In the genomic region with DNA sequence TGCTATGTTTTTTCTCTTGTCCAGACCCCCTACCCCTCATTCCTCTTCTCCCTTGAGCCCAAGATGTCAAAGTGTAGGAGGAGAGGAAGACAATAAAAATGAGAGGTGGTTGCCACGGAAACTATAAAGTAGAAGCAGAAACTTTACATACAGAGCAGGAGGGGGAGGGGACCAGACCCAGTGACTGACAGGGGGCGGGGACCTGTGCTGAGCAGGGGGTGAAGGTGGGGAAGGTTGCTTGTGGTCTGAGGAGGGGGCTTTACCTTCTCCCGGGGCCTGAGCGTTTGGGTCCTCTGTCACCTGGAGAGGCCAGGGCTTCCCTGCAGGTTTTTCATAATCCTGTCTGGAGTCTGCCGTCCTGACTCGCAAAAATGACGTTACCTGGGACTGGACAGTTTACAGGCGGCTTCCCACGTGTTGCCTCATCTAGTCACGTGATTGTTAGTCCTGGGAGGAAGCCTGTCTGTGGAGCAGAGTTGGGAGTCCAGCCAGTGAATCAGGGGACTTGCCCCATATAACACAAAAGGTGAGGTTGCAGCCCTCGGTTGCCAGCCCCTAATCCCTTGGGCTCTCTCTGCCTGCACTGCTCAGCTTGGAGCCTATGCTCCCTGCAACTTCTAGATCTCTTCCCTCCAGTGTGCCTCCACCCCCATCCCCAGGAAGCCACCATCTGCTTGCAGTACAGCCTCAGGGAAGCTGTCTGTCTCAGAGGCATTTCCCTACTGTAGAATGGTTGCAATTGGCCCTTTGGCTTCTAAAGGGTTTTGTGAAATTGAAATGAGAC, we compare ENCODE assay signal across 9 mouse cellular contexts. TPM values are rescaled to one million over a fixed set of nuclear protein-coding genes. Genes with fewer than 3 reads are reported as not detected.
DNase-seq lines count a peak whose midpoint lies in the region; ATAC-seq lines count a peak whose summit lies in the region.
"Had no signal": no experiment of that assay in that cellular context is flagged by ENCODE, and none has a peak within 500 bp of the region (broad histone marks: within the 10 kb centered on the region; RNA-seq: fewer than 3 reads in every experiment).

No protein-coding gene starts in this region.

- 13% methylated on average over 11 of the region's 11 CpGs for WGBS in heart, embryonic 11.5 days (ENCODE audit: insufficient replicate concordance)
- WGBS in limb, embryonic 10.5 days = 6% methylated on average over 11 of the region's 11 CpGs

- no peak overlapping the region for H3K4me3 ChIP-seq in heart, embryonic 11.5 days (ENCODE audit: low read depth, low read length)
- H3K4me3 ChIP-seq in limb, embryonic 10.5 days = peak overlapping the region; percentile 31

- peaks cover 90% of the 10 kb centered on the region for H3K4me1 ChIP-seq in heart, embryonic 11.5 days (ENCODE audit: control insufficient read depth, insufficient read depth, low read length)
- H3K4me1 ChIP-seq in limb, embryonic 10.5 days = peaks cover 82% of the 10 kb centered on the region

- H3K9ac ChIP-seq in heart, embryonic 11.5 days (ENCODE audit: low read depth, low read length) = 0 out of 2 replicates have a peak overlapping the region, but pooled peaks have one; percentile 22

- no peaks in the 10 kb centered on the region for H3K27me3 ChIP-seq in heart, embryonic 11.5 days (ENCODE audit: control insufficient read depth, insufficient read depth, low read length)
- no peaks in the 10 kb centered on the region for H3K27me3 ChIP-seq in limb, embryonic 10.5 days (ENCODE audit: low read depth, poor library complexity, severe bottlenecking)
- H3K27me3 ChIP-seq: Patski had no signal

- H3K27ac ChIP-seq in heart, embryonic 11.5 days (ENCODE audit: low read depth, low read length) = peak overlapping the region; percentile 83
- H3K27ac ChIP-seq in limb, embryonic 10.5 days = peak overlapping the region; percentile 51

- no peaks in the 10 kb centered on the region for H3K9me3 ChIP-seq in heart, embryonic 11.5 days (replicated peaks; ENCODE audit: control insufficient read depth, low read length)
- H3K9me3 ChIP-seq in limb, embryonic 10.5 days (replicated peaks) = no peaks in the 10 kb centered on the region

- no peaks in the 10 kb centered on the region for H3K36me3 ChIP-seq in heart, embryonic 11.5 days (ENCODE audit: control insufficient read depth, insufficient read depth, low read length)
- no peaks in the 10 kb centered on the region for H3K36me3 ChIP-seq in limb, embryonic 10.5 days

- intact Hi-C loops in heart, postnatal 14 days (cut with DNase I) = no loop called here

- ATAC-seq in heart, embryonic 11.5 days (replicated peaks; ENCODE audit: insufficient number of reproducible peaks, low FRiP score, low TSS enrichment) = no peak

- peak overlapping the region; percentile 40 for H3K4me2 ChIP-seq in heart, embryonic 11.5 days

- no peak for DNase-seq in heart, postnatal 14 days
- peak; percentile 84 for DNase-seq in cerebellum, adult 9-11 months
- peak; percentile 68 to 79 for DNase-seq in frontal cortex, postnatal 36 days (ENCODE audit: low spot score in 2 of 2)
- DNase-seq in limb, embryonic 10.5 days (ENCODE audit: low spot score) = no peak
- DNase-seq in right cerebral cortex, adult 2 months (ENCODE audit: low spot score in 2 of 2) = peak; percentile 69 to 76
- no peak for DNase-seq in urinary bladder, postnatal 10 days (ENCODE audit: low spot score)
- no peak for DNase-seq in thymus, postnatal 14 days

RNA-seq across cellular contexts. Expression of gene Dab2ip, which starts 52.3 kb away (rescaled TPM):
- polyA plus RNA-seq in heart, embryonic 11.5 days (2014; fragmentation: Nextera tagmentation; extraction: Ambion mirVana) = 49.0 and 49.1 TPM in 2 replicates
- total RNA-seq in heart, postnatal 14 days (2021) = 10 to 100 TPM; 51.1 to 55.8 TPM
- 44.0 and 49.7 TPM in 2 replicates for polyA plus RNA-seq in limb, embryonic 10.5 days (2016; fragmentation: Nextera tagmentation; extraction: Ambion mirVana)

Comparison
In these comparisons a context has a peak if more than half of its experiments do, and no peak if none do; other contexts are left out.
1. DNase-seq: peak in cerebellum, adult 9-11 months (single experiment), frontal cortex, postnatal 36 days (2 of 2) and right cerebral cortex, adult 2 months (2 of 2); none in heart, postnatal 14 days (0 of 2), limb, embryonic 10.5 days (single experiment), urinary bladder, postnatal 10 days (single experiment) and thymus, postnatal 14 days (single experiment).